Mouse (Mus musculus) frontal cortex, adult 2 months (tissue): ENCODE measurements around the gene Anapc11. TPM values are rescaled to one million over a fixed set of nuclear protein-coding genes. Genes with fewer than 3 reads are reported as not detected.

Experiments
- DNase-seq, 2 experiments: peaks; one replicate each; pipeline ENCODE4 v3.0.0; 2022; ENCODE audit warnings: low spot score in 1 of 2; ENCODE audit errors: extremely low spot score in 1 of 2
- polyA plus RNA-seq: library from polyadenylated mRNA; depleted of rRNA; stranded (reverse); fragments of >200 nt; gene quantifications from 2 replicates; pipeline ENCODE4 v1.2.3, GENCODE M21; 2012

Anapc11 gene
- polyA plus RNA-seq, 1 experiment: 143 TPM

DNA sequence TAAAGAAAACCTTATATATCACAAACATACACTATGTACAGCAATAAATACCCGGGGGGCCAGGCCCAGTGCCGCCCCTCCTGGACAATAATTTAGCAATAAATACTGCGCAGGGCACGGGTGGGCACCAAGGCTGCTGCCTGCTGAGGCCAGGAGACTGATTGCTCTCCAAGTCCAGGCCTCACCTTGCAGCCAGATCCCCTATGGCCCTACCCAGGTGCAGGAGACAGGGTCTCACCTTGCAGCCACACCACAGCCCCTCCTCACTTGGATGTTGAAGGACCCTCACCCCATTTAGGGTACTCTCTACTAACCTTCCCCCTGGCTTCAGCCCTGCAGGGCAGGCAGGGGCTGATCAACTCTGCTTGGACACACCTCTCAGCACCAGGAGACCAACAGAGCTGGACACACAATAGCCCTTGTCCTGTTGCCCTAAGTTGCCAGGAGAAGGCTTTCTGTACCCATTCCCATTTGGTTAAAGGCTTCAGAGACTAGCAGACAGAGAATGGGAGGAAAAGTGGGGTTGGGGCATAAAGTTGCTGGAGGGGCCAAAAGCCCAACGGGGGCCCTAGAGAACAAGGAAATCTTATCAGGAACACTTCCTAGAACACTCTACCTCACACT lies 27.0 kb downstream of the Anapc11 start, which contains the start of gene Sirt7:
TSS of gene Sirt7 (minus strand) at position 89 of the 624 bp plus-strand sequence.
- DNase-seq: no peak

DNA sequence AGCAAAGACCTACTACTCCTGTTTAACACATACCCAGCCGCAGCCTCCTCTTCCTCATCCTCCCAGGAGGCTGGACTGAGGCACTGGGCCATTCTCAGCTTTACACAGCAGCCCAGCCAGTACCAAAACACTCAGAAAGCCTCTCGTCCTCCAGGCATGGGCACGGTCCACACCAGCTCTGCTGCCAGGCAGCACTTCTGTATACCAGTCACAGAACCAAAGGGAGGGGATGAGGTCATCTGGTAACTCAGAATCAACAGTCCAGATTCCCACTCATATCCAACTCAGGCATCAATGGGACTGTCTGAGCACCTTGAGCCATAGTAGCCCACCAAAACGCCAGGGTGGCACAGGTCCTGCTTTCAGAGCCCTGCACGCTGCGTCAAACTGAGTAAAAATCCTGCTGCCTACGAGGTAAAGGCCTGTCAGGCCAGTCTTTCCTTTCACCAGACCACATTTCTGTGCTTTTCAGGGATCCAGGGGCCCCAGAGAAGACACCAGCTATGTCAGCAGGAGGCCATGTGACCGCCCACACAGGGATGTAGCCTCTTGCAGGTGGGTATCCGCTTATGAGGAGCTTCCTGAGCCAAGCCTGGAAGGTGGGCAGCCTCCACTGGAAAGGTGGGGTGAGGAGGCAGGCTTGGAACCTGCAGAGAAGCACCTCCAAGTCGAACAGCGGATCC lies 28.7 kb downstream of the Anapc11 start:
- DNase-seq: no peak

DNA sequence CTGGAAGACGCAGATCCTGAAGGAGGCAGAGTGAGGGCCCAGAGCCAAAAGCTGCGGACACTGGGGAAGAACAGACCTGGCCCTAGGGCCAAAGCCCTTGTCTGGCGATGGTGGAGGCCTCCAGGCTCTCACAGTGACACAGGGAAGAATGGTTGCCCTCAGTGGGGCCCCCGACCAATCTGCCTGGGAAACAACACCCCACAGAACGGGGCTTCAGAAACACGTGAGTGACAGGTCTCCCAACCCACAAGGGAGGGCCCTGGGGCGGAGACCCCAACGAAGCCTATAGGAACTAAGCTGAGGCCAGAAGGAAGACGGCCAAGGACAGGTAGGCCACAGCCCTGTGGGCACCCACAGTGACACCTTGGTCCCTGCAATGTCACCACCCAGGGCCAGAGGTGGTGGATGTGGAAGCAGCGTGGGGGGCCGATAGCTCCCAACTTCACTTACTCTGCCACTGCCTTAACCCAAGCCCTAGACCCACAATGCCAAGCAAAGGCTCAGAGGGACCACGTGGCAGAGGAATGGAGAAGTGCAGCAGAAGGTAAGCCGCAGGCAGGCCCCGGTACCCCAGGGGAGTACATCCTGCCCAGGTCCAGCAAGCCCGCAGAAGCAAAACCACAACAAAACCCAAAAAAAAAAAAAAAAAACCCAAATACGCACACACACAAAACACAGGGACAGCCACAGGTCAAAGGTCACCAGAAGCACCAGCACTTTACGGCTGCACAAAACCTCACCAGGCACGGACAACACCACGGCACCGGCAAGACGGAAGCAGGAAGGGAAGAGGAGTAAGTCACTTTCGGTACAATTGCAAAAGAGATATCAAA lies 29.5 kb downstream of the Anapc11 start:
- DNase-seq: no peak

DNA sequence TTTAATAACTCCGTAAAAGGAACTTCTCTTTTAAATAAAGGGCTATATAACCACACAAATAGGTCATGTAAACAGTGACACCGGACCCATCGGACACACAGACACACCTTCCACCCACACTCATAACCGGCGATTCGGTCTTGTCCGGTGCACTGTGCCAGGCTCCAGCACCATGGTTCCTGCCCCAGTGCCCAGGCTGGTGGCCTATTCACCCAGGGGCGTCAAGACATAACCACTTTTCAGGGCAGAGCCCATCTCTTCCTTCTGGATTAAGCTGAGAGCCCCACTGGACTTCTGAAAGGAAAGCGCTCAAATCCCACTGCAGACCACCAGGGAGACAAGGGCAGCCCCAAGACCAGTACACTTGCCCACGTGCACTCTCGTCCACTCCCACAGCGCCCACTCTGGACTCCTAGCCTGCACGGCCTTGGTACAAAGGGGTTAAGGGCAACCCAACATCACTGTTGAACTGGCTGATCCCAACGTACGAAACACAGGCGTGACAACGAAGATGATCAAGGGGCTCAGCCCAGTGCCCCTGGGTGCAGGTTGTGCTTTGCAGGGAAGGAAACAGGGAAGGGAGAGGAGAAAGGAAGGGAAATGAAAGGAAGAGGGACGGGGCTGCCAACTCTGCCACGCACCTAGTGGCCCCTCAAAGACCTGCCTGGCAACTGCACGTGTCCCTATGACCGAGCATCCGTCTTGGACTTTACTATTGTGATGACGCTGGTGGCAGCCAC lies 30.6 kb downstream of the Anapc11 start:
- no peak for DNase-seq

DNA sequence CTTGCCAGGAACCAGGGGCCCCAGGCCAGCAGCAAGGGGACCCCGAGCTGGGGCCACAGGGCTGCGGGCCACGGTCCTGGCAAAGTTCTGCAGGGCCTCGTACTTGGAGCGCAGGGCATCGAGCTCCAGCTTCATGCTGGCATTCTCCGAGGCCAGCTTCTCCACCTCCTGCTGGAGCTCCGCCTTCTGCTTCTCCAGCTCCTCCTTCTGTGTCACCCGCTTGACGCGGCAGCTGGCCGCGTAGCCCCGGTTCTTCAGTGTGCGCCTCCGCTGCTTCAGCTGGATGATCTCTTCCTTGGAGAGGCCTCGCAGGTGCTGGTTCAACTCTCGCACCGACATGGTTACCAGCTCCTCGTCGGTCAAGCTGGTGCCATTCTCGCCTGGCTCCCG lies 31.1 kb downstream of the Anapc11 start:
- no peak for DNase-seq

DNA sequence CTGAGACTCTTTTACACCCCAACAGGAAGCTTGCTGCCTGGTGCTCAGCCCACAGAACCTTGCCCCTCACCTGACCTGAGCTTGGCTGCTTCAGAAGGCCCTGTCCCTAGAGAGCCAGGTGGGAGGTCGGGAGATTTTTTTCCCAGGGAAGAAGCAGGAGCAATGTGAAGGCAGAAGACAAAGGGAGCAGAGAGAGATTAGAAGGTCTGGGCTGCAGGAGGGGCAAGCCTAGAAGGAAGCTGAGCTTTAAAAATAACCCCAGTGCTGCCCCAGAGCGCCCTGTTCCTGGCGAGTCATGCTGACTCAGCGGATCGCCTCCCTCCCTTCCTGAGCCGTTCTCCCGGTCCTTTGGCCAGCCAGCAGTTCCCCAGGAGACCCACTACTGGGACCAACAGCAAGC lies 31.7 kb downstream of the Anapc11 start:
- no peak for DNase-seq

DNA sequence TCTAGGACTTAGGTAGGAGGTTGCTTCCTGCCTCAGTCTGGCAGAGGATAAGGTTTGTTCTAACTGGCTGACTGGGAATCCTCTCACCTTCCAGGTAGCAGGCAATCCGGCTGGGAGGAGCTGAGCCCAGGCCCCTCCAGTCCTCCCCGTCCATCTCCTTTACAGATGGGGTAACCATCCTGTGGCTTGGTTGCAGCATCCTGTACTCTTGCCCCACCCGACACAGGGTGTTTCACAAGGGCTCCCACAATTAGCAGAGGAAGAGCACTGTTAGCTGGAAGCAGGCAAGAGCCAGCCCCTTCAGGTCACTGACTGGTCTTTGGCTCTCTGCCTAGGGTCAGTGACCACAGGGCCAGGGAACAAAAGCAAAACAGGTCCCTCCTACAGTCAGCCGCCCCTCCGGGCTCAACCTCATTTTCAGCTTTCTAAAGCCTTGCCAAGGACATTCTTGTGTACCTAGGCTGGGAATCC lies 32.2 kb downstream of the Anapc11 start:
- DNase-seq: no peak

DNA sequence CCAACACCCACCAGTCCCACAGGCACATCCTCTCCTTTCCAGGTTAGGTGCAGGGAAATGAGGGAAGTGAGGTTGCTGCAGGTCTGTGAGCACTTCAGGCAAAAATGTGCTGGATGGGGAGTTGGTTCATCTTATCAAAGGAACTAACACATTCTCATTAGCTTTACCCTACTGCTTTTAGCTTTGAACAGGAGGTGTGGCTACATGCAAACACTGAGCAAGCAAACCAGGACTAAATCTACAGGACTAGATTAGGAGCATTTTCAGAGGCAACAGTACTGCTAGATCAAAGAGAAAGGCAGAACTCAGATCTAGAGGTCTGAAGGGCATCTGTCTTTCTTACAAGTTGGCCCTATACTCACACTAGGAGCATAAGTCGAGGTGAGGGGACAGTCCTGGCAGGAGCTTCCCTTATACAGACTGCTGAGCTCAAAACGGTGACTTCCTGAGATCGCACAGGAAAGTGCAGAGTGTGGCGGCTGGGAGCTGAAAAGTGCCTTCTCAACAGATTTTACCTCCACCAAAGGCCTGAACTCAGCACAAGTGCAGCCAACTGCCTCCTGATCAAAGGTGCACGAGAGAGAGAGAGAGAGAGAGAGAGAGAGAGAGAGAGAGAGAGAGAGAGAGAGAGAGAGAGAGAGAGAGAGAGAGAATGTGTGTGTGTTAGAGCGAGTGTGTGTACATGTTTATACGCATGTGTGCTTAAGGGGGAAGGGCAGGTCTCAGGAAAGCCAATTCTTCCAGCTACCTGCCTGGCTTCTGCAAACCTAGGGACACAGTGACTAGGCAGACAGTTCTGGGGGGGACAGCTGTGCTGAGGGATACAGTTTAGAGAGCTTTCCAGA lies 32.9 kb downstream of the Anapc11 start:
- DNase-seq: no peak

DNA sequence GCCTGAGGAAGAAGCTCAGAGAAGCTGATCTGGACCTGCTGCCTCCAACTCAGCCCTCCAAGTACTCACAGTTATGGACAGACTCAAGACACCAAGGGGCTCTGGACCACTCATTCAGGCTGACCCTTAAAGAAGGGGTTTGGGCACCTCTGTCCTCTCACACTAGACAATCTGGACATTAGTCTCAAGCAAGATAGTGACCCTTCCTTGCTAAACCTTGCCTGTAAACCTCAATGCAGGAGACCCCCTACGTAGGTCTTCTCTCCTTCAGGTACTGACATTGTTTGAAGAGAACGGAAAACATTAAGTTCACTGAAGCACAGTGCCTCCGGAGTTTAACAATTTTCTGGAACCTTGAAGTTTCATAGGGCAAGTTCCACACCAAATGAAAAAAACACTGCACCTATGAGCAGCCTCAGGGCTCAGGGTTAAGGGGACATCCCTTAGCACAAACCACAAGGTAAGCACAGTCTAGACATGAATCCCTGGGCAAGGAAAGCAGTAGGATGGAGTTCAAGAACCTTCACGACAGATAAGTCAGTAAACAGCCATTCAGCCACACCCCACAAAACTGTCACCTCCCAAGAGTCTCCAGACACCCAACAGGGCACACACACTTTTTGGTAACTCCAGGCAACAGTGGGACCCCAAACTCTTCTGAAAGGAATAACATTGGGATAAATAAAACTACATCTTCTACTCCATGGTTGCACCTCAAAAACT lies 33.7 kb downstream of the Anapc11 start:
- no peak for DNase-seq

DNA sequence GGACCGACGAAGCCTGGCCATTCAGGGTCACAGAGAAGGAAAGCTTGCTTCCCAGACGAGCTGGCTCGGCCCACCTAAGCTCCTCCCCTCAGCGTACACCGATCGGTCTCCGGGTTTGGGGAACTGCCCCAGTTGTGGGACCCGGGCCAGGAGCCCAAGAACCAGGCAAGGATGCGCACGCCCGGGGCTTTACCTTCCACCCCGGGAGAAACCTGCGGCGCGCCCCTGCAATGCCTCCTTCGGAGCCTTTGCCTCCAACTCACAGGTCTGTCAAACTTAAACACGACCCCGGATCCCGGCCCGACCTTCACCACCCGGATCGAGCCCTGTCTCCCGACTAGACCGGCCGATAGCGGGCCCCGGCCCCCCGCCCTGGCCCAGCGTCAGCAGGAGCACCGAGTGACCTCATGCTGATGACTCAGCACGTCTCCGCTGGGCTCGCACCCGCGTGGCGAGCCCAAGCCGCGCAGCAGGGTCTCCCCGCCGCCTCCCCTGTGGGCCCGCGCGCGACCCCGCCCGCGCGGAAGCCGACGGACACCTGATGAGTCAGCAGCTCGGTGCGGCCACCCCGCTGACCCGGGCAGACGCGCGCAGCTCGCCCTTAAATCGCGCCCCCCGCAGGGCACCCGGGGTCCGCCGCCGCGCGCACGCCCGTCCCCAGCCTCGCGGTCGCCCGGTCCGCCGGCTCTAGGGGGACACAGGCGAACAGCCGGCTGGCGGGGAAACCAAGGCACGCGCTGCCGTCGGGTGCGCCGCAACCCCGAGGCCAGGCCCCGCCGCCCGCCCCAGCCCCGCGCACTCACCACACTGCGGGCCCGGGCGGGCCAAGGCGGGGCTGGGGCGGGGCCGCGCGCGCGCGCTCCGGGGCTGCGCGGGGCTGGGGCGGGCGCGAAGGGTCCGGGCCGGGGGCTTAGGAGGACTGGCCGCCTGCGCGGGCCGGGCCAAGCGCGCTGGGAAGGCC lies 34.6 kb downstream of the Anapc11 start:
- DNase-seq: peak in 1 of 2 experiments; percentile 58

DNA sequence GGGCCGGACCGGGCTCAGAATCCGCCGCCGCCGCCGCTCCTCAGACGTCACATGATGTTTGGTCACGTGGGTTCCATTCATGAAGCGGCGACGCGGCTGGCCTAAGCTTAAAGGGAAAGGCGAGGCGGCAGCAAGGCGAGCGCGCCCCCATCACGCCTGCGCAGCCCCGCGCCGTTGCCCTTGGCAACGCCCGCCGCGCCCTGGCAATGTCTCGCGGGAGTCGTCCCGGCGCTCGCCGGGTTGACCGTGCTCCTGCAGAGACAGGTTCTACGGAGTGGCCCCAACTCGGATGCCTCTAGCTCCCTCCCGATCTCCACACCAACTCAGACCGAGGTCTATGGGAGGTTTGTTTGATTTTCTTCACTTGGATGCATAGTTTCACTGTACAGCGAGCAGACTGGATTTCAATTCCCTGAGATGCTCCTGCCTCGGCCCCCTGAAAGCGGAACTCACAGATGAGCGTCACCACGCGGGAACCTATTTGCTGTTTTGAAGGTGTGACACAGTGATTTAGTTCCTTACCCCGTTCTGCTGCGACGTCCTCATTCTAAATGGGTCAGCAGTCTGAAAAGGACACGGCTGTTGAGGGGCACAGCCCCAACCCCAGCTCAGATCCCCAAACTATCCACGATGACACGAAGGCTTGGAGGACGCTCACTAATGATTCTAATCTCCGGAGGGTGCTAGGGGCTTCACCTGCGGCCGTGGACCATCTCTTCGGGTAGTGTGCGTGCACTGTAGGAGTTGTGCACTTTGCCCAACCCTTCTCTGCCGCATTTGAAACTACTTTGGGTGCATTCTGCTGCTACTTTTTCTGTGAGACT lies 35.5 kb downstream of the Anapc11 start, which contains the start of gene Mafg:
TSS of gene Mafg (minus strand) at position 81 of the 824 bp plus-strand sequence.
- peak; percentile 85 to 94 for DNase-seq

DNA sequence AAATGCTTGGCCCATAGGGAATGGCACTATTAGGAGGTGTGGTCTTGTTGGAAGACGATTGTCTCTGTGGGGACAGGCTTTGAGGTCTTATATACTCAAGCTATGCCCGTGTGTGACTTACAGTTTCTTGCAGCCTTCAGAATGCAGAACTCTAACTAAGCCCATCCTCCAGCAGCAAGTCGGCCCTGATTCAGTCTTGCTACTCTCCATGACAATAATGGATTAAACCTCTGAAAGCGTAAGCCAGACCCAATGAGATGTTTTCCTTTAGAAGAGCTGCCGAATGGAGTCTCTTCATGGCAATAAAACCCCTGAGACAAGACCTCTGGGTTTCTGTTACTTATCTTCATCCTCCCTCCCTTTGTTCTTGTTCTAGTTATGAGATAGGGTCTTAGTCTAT lies 36.6 kb downstream of the Anapc11 start:
- no peak for DNase-seq

DNA sequence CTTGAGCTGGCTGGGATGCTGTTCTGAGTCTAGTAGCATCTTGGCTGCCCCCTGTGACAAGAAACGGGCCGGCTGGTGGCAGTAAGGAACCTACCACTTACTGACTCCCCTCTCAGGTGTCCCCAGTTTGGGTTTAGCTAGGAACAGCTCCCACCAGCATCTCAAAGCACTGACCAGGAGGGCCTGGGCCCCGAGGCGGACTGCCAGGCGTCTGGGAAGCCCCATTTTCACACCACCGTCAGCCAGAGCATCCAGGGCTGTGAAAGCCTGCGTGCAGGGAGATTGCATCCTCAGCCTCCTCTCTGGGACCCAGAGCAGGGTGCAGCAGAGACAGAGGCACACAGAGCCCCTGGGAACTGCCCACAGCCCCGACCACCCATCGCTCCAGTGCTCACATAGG lies 43.0 kb downstream of the Anapc11 start:
- no peak for DNase-seq

DNA sequence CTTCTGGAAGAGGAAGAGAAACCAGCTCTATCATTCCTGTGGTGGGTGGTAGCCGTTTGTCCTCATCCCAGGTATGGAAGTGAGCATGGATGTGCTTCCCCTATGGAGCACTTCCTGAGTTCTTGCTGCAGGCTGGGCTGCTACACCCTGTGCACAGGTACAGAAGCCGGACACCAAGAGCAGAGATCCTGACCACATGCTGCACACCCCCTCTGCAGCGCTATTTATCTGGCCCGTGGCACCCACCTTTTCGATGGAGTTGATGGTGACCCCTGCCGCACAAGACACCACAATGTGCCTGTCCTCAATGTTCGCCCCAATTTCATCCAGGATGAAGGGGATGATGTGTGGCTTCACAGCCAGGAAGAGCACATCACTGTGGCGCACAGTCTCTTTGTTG lies 43.6 kb downstream of the Anapc11 start:
- DNase-seq: no peak

DNA sequence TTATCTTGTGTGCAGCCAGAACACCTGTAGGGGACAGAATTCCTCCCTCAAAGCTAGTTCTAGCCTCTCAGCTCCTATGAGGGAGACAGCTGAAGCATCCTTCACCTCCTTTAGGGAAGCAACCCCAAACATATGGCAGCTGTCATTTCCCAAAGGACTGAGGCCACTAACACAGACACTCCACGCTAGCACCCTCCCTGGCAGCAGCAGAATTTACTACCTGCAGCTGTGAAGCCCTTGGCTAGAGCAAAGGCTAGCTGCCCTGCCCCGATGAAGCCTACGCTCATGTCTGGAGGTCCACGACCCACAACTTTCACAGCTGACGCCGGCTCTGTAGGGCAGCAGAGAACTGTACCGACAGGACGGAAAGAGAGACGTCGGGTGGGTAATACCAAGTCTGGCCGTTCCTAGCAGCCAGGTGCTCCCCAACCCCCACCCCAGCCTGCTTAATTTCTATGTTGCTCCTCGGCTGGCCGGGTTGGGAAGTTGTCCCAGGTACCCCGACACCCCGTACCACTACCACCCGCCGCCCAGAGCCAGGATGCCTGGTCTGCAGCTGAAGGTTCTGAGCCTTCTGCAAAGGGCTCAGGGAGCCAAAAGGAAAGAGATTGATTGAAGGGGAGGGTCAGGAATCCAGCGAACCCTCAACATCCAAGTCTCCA lies 44.8 kb downstream of the Anapc11 start:
- DNase-seq: no peak

DNA sequence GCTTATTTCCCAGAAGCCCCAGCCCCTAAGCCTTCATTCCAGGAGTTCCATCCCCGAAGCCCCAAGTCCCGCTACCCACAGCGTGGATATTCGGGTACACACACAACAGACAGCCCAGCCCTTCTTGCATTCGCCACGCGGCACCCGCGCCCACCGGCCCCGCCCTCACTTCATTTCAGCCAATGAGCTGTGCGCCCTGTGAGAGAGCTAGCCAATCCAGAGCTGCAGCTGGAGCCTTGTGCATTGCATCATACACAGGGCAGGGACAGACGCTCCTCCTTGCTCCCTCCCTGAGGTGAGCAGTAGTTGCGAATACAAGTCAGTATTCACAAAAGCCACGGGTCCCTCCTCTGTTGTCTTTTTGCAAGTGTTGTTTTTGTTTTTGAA lies 45.4 kb downstream of the Anapc11 start, which contains the start of gene Pycr1:
TSS of gene Pycr1 (minus strand) at position 169 of the 387 bp plus-strand sequence.
- peak; percentile 89 to 96 for DNase-seq
